ENCODE assay signal across 8 mouse cellular contexts in the genomic region with DNA sequence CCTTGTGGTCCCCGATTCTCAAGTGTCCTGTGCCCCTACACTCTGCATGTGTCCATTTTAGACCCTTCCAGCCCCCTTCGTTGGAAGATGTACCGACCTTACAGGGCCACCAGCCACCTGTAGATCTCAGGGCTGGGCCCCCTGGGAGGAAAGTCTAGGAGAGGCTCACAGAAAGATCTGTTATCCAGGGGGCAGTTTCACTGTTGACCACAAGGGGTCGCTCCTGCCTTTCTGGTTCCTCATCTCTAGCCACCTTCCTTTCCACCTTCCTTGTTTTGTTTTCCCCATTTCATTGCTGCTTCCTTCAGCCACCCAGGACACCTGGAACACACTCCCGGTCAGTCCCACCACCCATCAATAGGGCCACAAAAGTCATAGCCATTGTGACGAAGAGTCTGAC.
A peak's percentile ranks its signal among the peaks of the same experiment; 100 is the strongest.
DNase-seq lines count a peak whose midpoint lies in the region; ATAC-seq and TF ChIP-seq lines count a peak whose summit lies in the region.
"Not testable (repeated sequence)": the region's sequence is repeated elsewhere in the genome, so short reads cannot be mapped to it uniquely, and the experiment has no call there.

No protein-coding gene starts in this region.

- H3K9me3 ChIP-seq in forebrain, embryonic 11.5 days (ENCODE audit: control insufficient read depth, low read length); lung, postnatal 0 days (ENCODE audit: low read length): not testable (repeated sequence)

- not testable (repeated sequence) for H3K27me3 ChIP-seq in forebrain, embryonic 11.5 days (ENCODE audit: control insufficient read depth, insufficient read depth, low read length); lung, postnatal 0 days (replicated peaks; ENCODE audit: insufficient read depth, low read length)

- TF ChIP-seq CTCF in lung, postnatal 0 days (IDR thresholded peaks at IDR 0.05) = peak; percentile 85

- intact Hi-C loops in heart, postnatal 14 days (cut with DNase I) = loop anchor here (1.0 to 5.0 kb wide), 2 partner anchors 242 to 479 kb away; no protein-coding TSS in a partner anchor

- H3K27ac ChIP-seq in forebrain, embryonic 11.5 days (ENCODE audit: low read depth, low read length); lung, postnatal 0 days (ENCODE audit: low read length): not testable (repeated sequence)

- peak; percentile 69 for DNase-seq in MN1 (ENCODE audit: low spot score)
- DNase-seq in cerebellum, adult 18-20 months = peak; percentile 27 to 52
- DNase-seq in forebrain, embryonic 11.5 days (ENCODE audit: low spot score) = peak; percentile 82
- peak; percentile 67 to 80 for DNase-seq in heart, postnatal 14 days
- DNase-seq in layer of hippocampus, postnatal 10 days (ENCODE audit: low spot score in 2 of 2) = peak; percentile 82 to 83
- DNase-seq in lung, postnatal 0 days (ENCODE audit: low spot score) = peak; percentile 65
- peak; percentile 87 for DNase-seq in retina, embryonic 14.5 days (ENCODE audit: low spot score)
- peak; percentile 79 for DNase-seq in thymus, postnatal 4 days

- not testable (repeated sequence) for ATAC-seq in forebrain, embryonic 11.5 days (replicated peaks; ENCODE audit: low FRiP score); lung, postnatal 0 days

- not testable (repeated sequence) for H3K9ac ChIP-seq in forebrain, embryonic 11.5 days (ENCODE audit: low read length); lung, postnatal 0 days (replicated peaks; ENCODE audit: low read depth)

- not testable (repeated sequence) for H3K36me3 ChIP-seq in forebrain, embryonic 11.5 days (ENCODE audit: control insufficient read depth, insufficient read depth, low read length); lung, postnatal 0 days (ENCODE audit: insufficient read depth, low read length)

- not testable (repeated sequence) for H3K4me3 ChIP-seq in forebrain, embryonic 11.5 days (ENCODE audit: low read depth, low read length); lung, postnatal 0 days (ENCODE audit: low read depth, low read length)

- H3K4me2 ChIP-seq in forebrain, embryonic 11.5 days (ENCODE audit: low read depth, low read length, severe bottlenecking); lung, postnatal 0 days (replicated peaks; ENCODE audit: low read depth, low read length): not testable (repeated sequence)

- not testable (repeated sequence) for TF ChIP-seq EP300 in lung, postnatal 0 days (IDR thresholded peaks at IDR 0.05)

- H3K4me1 ChIP-seq in forebrain, embryonic 11.5 days (replicated peaks; ENCODE audit: control insufficient read depth, insufficient read depth, low read length); lung, postnatal 0 days (ENCODE audit: insufficient read depth, low read depth, low read length): not testable (repeated sequence)

- WGBS in forebrain, embryonic 11.5 days = 39% methylated on average over 6 of the region's 6 CpGs
- WGBS in lung, postnatal 0 days = 32% methylated on average over 6 of the region's 6 CpGs
